Mouse (Mus musculus) layer of hippocampus, adult 18-20 months (tissue): ENCODE results near the gene Stk10. TPM values are rescaled to one million over a fixed set of nuclear protein-coding genes. Genes with fewer than 3 reads are reported as not detected.

Experiments used
- DNase-seq, 2 experiments: peaks; one replicate each; pipeline ENCODE4 v3.0.0; 2022; ENCODE audit warnings: low spot score in 2 of 2
- total RNA-seq, 2 experiments: library from RNA; stranded (reverse); gene quantifications; 2 replicates each; pipeline ENCODE4 v1.2.3; 2021

The Stk10 gene
- total RNA-seq, 2 experiments from 2014 or later: 7.6 to 8.0 TPM

GRCm38 (mm10) chr11:32524122-32524920 lies 8.8 kb upstream of the Stk10 start:
- no peak for DNase-seq

GRCm38 (mm10) chr11:32527006-32527405 lies 6.1 kb upstream of the Stk10 start:
- DNase-seq: no peak

- no peak for DNase-seq
Observed at GRCm38 (mm10) chr11:32530151-32530550, 3.0 kb upstream of the Stk10 start.

- no peak for DNase-seq
Observed at GRCm38 (mm10) chr11:32531871-32532764, 987 bp upstream of the Stk10 start, which contains the start of gene Efcab9. Gene Efcab9 (minus strand): TSS chr11:32532081.

- DNase-seq: peak in 1 of 2 experiments; percentile 32
Observed at GRCm38 (mm10) chr11:32533482-32534261, 567 bp downstream of the Stk10 start.

GRCm38 (mm10) chr11:32534453-32535075 lies 1.5 kb downstream of the Stk10 start:
- DNase-seq: no peak

- no peak for DNase-seq
Observed at GRCm38 (mm10) chr11:32535646-32536045, 2.5 kb downstream of the Stk10 start.

- DNase-seq: no peak
Observed at GRCm38 (mm10) chr11:32536954-32537353, 3.8 kb downstream of the Stk10 start.

GRCm38 (mm10) chr11:32538435-32538834 lies 5.3 kb downstream of the Stk10 start:
- DNase-seq: no peak

GRCm38 (mm10) chr11:32538846-32539245 lies 5.7 kb downstream of the Stk10 start:
- no peak for DNase-seq

- DNase-seq: no peak
Observed at GRCm38 (mm10) chr11:32539717-32540116, 6.6 kb downstream of the Stk10 start.

- no peak for DNase-seq
Observed at GRCm38 (mm10) chr11:32540463-32540862, 7.4 kb downstream of the Stk10 start.

GRCm38 (mm10) chr11:32542181-32542580 lies 9.1 kb downstream of the Stk10 start:
- no peak for DNase-seq

- no peak for DNase-seq
Observed at GRCm38 (mm10) chr11:32542687-32543411, 9.7 kb downstream of the Stk10 start.

- no peak for DNase-seq
Observed at GRCm38 (mm10) chr11:32544041-32544440, 10.9 kb downstream of the Stk10 start.

- no peak for DNase-seq
Observed at GRCm38 (mm10) chr11:32544497-32544896, 11.4 kb downstream of the Stk10 start.

- DNase-seq: no peak
Observed at GRCm38 (mm10) chr11:32545605-32546004, 12.5 kb downstream of the Stk10 start.

GRCm38 (mm10) chr11:32546483-32546882 lies 13.4 kb downstream of the Stk10 start:
- DNase-seq: no peak

GRCm38 (mm10) chr11:32547391-32547947 lies 14.4 kb downstream of the Stk10 start:
- no peak for DNase-seq

- no peak for DNase-seq
Observed at GRCm38 (mm10) chr11:32548240-32548639, 15.1 kb downstream of the Stk10 start.
